Mouse (Mus musculus) CD8-positive naive resting alpha-beta T cell, adult 2 months (primary cell): ENCODE data around the gene Tnr.

Source experiments
- DNase-seq, 2 experiments: peaks; one replicate each; pipeline ENCODE4 v3.0.0; 2022; ENCODE audit warnings: low read depth in 2 of 2, low spot score in 2 of 2

The Tnr gene

GRCm38 (mm10) chr1:159783842-159784241 is 260.3 kb downstream of the Tnr start:
- DNase-seq: peak in 1 of 2 experiments; percentile 3

GRCm38 (mm10) chr1:159788312-159788711 is 264.7 kb downstream of the Tnr start:
- DNase-seq: no peak

- DNase-seq: no peak
Observed at GRCm38 (mm10) chr1:159792546-159792945, 269.0 kb downstream of the Tnr start.

- no peak for DNase-seq
Observed at GRCm38 (mm10) chr1:159796021-159796420, 272.5 kb downstream of the Tnr start.

- no peak for DNase-seq
Observed at GRCm38 (mm10) chr1:159800366-159800765, 276.8 kb downstream of the Tnr start.

GRCm38 (mm10) chr1:159801753-159802152 is 278.2 kb downstream of the Tnr start:
- DNase-seq: no peak

- no peak for DNase-seq
Observed at GRCm38 (mm10) chr1:159803711-159804110, 280.1 kb downstream of the Tnr start.

GRCm38 (mm10) chr1:159809493-159809892 is 285.9 kb downstream of the Tnr start:
- no peak for DNase-seq

GRCm38 (mm10) chr1:159811805-159812204 is 288.2 kb downstream of the Tnr start:
- DNase-seq: no peak

- peak; percentile 3 to 26 for DNase-seq
Observed at GRCm38 (mm10) chr1:159812820-159813411, 289.3 kb downstream of the Tnr start.

GRCm38 (mm10) chr1:159814348-159814747 is 290.8 kb downstream of the Tnr start:
- no peak for DNase-seq

- no peak for DNase-seq
Observed at GRCm38 (mm10) chr1:159816614-159817371, 293.2 kb downstream of the Tnr start.

GRCm38 (mm10) chr1:159819511-159819910 is 295.9 kb downstream of the Tnr start:
- no peak for DNase-seq

GRCm38 (mm10) chr1:159822416-159822815 is 298.8 kb downstream of the Tnr start:
- no peak for DNase-seq

GRCm38 (mm10) chr1:159828531-159828930 is 305.0 kb downstream of the Tnr start:
- DNase-seq: no peak

- no peak for DNase-seq
Observed at GRCm38 (mm10) chr1:159833165-159833564, 309.6 kb downstream of the Tnr start.

- DNase-seq: no peak
Observed at GRCm38 (mm10) chr1:159833646-159834338, 310.2 kb downstream of the Tnr start.

- DNase-seq: no peak
Observed at GRCm38 (mm10) chr1:159835126-159835525, 311.6 kb downstream of the Tnr start.

GRCm38 (mm10) chr1:159840337-159840736 is 316.8 kb downstream of the Tnr start:
- DNase-seq: no peak

GRCm38 (mm10) chr1:159842876-159843275 is 319.3 kb downstream of the Tnr start:
- no peak for DNase-seq

GRCm38 (mm10) chr1:159852088-159852487 is 328.5 kb downstream of the Tnr start:
- no peak for DNase-seq

GRCm38 (mm10) chr1:159854261-159854660 is 330.7 kb downstream of the Tnr start:
- DNase-seq: no peak
